Mouse (Mus musculus) frontal cortex, postnatal 14 days (tissue): ENCODE data around the gene Mcu.
A peak's percentile ranks its signal among the peaks of the same experiment; 100 is the strongest.

Source experiments
- DNase-seq, 2 experiments: peaks; one replicate each; pipeline ENCODE4 v3.0.0; 2022; ENCODE audit warnings: low spot score in 2 of 2

Mcu gene

DNA sequence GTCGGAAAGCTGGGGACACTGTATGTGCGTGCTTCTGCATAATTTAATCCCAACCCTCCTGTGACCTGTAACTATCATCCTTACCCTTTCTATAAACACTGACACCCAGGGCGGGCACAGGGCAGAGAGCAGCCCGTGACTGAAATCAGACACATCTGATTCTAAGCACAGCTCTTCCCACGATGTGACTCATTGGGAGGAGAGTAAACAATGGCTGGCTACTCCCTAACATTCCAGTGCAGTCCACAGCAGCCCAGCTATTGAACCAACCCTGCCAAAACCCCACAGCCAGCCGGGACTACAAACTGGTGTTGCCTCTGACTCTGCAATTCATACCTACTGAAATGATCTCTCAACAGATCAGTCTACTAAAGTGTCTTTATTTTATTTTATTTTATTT, 78.9 kb downstream of the Mcu start:
- no peak for DNase-seq

- no peak for DNase-seq
These were observed 84.2 kb downstream of the Mcu start for GRCm38 (mm10) chr10:59532256-59532655.

DNA sequence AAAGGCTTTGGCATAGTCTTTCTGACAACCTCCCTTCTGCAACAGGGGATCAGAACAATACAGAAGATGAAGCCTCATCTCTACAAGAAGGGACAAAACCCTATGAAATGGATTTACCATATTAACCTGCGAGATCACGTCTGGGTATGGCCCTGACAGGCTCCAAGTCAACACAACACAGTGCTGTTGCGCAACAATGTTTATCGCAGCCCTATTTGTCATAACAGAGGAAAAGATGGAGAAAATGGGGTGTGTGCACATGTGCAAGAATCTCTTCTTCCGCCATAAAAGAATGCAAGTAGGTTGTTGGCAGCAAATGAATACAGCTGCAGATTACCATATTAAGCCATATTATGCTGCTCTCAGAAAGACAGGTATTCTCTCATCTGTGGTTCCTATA, 88.7 kb downstream of the Mcu start:
- DNase-seq, result no peak

DNA sequence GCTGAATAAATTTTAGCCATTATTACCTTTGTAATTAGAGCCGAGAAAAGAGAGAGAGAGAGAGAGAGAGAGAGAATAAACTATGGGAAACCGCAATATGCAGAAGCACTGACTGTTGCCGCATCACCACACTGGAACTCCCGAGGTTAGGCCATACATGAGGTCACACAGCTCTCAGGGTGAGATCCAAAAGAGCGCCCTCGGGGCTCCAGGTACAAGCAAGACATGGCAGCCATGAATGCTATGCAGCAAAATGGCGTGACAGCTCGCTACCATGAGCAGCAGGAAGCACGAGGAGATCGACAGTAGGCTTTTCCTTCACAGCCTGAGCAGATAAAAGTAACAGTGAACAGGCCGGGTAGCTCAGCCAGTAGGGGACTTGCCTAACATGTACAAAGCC, 89.2 kb downstream of the Mcu start:
- DNase-seq, result no peak

DNA sequence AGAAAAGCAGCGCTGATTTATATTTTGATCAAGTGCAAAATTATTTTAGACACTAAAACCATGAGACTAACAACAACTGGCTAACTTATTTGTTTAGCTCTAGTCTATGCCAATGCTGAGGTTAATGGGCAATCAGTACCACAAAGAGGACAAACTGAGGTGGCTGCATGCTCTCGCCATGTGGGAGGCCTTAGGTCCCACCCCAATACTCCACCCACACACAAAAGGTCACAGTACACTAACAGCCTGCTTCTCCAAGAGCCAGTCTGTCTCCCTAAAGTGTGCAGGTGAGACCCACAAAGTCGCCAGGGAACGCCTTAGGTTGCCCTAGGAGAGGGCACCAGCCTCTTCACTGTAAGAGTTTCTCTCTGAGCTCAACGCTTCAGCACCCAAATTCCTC, 91.8 kb downstream of the Mcu start:
- no peak for DNase-seq

- no peak for DNase-seq
These were observed 92.6 kb downstream of the Mcu start for GRCm38 (mm10) chr10:59523826-59524331.

DNA sequence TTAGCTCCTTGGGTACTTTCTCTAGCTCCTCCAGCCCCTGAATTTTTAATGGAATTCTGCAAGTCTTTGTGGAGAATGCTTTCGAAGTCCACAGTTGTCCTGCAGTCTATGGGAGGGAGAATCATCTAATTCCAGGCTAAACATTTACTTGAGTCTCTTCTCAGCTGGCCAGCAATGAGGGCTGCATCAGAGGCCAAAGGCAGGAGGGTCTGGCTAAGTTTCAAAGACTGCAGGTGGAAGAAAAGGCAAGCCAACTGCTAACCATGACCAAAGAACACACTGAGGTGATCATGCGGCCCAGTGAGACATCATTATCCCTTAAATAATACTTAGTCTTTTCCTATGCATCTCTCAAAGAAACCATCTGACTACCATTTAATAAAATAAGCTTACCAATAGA, 95.8 kb downstream of the Mcu start:
- DNase-seq, result no peak

DNA sequence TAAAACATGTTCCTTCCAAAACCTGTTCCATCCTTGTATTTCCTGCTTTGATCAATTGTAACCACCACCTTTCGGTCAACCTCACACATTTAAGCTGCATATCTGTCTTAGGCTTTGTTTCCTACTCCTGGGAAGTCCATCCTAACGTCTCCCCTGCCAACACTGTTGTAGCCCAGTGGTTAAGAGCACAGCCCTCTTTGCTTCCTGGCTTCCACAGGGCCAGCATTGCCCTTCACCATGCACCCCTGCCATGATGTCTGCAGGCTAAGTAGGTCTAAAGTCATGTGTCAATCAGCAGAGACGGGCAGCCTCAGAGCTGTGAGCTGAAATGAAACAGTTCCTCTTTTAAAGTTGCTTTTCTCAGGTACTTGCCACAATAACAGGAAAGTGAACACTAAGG, 97.1 kb downstream of the Mcu start:
- DNase-seq, result no peak

- DNase-seq, result no peak
These were observed 99.3 kb downstream of the Mcu start for GRCm38 (mm10) chr10:59517201-59517600.

GRCm38 (mm10) chr10:59514739-59515464, 101.6 kb downstream of the Mcu start:
- no peak for DNase-seq

DNA sequence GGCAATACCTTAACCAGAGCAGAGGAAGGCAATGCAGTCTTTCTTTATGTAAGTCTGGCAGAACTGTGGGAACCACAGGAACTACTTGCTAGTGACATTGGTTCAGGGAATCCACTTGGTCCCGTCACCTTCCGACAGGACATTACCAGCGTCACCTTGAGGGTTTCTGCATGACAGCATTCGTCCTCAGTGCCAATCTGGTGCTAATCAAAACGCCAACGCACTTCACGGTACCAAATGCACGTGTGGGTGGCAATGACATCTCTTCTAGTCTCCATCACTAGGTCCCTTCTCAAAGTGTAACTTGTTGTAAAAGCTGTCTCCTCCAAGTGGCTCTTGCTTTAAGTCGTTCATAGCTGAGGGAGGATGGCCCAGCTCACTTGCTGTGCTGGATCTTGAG, 104.3 kb downstream of the Mcu start:
- DNase-seq, result no peak

- DNase-seq, result no peak
These were observed 105.0 kb downstream of the Mcu start for GRCm38 (mm10) chr10:59511427-59511963.

- DNase-seq, result no peak
These were observed 105.6 kb downstream of the Mcu start for GRCm38 (mm10) chr10:59510713-59511426.

DNA sequence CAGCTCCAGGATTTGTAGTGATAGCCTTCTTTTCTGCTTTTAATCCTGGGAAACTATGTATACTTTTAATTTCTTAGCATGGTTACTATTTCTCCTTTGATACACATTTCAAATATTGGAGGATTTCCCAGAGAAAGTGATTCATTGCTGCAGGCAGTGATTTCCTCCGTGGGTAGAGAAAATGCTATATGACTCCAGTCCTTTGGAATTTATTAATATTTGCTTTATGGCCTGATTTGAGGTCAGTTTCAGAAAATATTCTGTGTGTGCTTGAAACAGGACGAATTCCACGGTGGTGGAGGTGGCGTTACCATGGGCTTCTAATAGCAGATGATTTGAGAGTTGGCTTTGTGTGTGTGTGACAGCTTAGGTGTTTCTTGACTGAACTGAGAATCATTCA, 107.3 kb downstream of the Mcu start:
- DNase-seq, result no peak

DNA sequence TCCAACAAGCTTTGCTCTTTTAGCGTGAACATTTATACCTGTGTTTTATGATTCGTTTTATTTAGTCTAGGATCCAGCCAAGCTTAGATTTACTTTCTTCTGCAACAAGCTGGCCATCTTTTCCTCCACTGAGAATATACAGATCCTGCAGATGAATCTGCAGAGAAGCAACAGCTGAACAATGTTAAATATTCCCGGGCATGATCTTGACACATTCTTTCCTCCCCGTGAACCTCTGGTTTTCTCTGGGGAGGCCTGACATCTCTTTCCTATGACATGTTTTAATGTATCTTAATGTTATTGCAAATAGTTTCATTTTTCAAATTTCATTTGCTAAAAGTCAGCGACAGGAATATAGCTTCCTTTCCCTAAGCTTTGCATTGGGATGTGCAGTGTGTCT, 109.8 kb downstream of the Mcu start:
- no peak for DNase-seq

DNA sequence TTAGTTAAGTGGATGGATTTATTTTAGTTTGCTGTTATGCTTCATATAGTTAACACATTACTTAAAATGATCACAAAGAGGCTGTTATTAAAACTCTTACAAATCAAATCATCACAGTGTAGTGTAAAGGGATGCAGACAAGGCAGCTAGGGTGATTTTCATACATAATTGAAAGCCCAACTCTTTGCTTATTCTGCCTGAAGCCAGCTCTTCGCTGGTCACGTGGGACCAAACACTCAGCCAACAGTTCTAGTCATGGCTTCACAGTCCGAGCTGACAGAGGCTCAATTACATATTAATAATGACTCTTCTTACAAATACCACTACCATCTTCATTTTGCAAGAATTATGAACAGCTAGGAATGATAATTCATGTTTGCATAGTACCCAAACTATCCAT, 112.2 kb downstream of the Mcu start:
- DNase-seq, result no peak

DNA sequence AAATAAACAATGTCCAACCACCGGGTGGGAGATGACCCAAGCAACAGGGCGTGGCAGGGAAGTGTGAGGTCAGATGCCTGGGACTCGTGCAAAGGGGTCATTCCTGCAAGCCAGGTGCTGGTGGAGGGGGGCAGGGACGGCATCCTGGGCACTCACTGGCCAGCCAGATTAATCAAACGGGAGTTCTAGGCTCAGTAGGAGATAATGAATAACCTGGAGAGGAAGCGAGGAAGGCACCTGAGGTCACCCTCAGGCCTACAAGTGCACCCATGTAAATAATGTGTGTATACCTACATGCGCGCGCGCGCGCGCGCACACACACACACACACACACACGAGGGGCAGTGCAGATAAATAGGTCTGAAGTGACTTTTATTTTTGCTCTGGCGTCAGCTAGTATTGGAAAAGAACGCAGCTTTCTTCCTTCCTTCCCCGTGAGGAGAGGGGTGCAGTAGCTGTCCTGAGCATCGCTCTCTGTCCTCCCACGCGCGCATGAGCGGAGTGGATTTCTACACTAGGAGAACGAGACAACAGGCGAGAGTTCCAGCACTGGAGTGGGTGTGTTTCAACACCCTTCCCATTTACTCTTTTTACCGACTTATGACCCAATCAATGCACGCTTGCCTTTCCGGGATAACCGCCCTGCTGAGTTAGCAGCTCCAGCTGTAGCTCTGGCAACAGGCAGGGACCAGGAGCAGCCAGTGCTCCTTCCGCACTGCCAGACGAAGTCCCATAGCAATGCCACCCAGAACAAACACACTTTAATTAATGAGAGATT, 112.9 kb downstream of the Mcu start:
- peak in 1 of 2 experiments; percentile 41 for DNase-seq

GRCm38 (mm10) chr10:59502381-59502780, 114.1 kb downstream of the Mcu start:
- no peak for DNase-seq

DNA sequence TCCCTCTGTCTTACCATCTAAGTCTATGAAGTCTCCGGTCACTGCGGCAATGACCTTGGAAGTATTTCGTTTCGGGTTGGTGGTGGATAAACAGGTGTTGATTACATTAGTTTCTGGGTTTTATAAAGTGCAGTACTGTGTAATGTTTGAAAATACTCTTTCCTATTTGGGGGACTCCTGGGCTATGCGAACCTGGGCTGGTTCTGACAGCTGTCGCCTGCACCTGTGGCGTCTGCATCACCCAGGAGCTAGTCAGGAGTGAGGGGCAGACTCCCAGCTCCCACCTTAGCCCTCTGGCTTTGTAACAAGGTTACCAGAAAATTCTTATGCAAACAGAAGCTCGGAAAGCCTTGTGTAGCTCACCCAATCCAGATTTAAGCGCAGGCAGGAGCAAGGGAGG, 114.7 kb downstream of the Mcu start:
- no peak for DNase-seq

- no peak for DNase-seq
These were observed 116.3 kb downstream of the Mcu start for GRCm38 (mm10) chr10:59500225-59500624.

DNA sequence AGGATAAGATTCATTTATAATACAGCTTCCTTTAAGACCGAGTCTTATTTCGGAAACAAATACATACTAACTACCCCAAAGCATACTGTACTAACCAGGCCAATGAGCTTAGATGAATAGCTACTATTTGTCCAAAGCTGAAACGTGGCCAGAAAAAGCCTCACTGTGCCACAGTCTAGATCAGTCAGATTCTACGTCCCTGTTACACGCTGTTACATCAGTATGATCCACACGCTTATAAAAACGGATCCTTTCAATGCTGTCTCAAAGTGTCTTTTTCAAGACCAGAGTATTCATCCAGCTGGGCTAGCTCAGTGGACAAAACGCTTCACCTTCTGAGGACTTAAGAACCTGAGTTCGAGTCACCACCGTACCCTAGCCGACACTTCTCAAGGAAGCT, 119.5 kb downstream of the Mcu start:
- no peak for DNase-seq

- no peak for DNase-seq
These were observed 121.6 kb downstream of the Mcu start for GRCm38 (mm10) chr10:59494917-59495316.
